Mouse (Mus musculus) splenic B cell, adult 2 months (primary cell): ENCODE data around the gene Fstl4.
A peak's percentile ranks its signal among the peaks of the same experiment; 100 is the strongest.

Source experiments
- DNase-seq: peaks from one replicate; pipeline ENCODE4 v3.0.0-alpha.2; 2011; ENCODE audit warnings: low read depth, low spot score
- H3K27me3 ChIP-seq: 2 replicates; pipeline ENCODE4 v1.6.1; 2012; ENCODE audit warnings: mild to moderate bottlenecking, low read length, moderate library complexity, mixed read lengths; ENCODE audit not compliant: control insufficient read depth, poor library complexity, insufficient read depth, severe bottlenecking
- H3K36me3 ChIP-seq: 2 replicates; pipeline ENCODE4 v1.6.1; 2012; ENCODE audit warnings: mild to moderate bottlenecking, low read length, moderate library complexity, mixed read lengths; ENCODE audit not compliant: control insufficient read depth, poor library complexity, insufficient read depth, severe bottlenecking

The Fstl4 gene

DNA sequence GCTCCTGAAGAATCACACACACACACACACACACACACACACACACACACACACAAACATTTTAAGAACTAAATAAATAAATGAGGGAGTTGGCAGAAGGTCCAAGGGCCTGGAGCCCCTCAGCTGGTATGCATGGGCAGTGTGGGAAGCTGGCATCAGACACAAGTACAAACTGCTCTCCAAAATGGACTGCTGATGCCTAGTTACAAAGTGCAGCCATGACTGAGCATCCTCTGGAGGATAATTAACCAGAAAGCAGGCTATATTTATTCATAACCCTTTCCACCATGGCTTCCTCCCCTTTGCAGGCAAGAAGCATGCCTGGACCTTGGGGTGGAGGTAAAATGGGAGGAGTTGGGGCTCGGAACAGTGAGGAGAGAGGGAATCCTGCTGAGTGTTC, 356.8 kb downstream of the Fstl4 start:
- no peaks in the 10 kb centered on the region for H3K27me3 ChIP-seq
- no peaks in the 10 kb centered on the region for H3K36me3 ChIP-seq
- no peak for DNase-seq

- H3K27me3 ChIP-seq: no peaks in the 10 kb centered on the region
- no peak for DNase-seq
- no peaks in the 10 kb centered on the region for H3K36me3 ChIP-seq
Observed at GRCm38 (mm10) chr11:53124799-53125198, 360.4 kb downstream of the Fstl4 start.

DNA sequence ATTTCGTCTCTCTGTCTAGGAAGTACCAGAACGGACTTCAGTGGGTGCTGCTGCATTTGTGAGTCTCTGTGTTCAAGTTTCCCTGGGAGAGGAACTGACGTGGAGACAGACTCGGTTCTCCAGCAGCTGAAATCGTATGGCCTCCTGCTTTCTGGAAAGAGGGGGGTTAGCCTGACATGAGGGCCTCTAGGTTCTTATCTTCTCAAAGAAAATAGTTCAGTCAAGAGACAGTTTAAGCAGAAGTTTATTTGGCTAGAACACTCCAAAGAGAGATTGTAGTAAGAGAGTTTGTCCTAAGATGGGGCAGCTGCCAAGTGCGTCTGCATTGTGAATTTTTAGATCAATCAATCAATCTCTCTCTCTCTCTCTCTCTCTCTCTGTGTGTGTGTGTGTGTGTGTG, 362.2 kb downstream of the Fstl4 start:
- no peaks in the 10 kb centered on the region for H3K27me3 ChIP-seq
- no peaks in the 10 kb centered on the region for H3K36me3 ChIP-seq
- no peak for DNase-seq

GRCm38 (mm10) chr11:53128661-53129060, 364.2 kb downstream of the Fstl4 start:
- H3K27me3 ChIP-seq: no peaks in the 10 kb centered on the region
- H3K36me3 ChIP-seq: no peaks in the 10 kb centered on the region
- no peak for DNase-seq

DNA sequence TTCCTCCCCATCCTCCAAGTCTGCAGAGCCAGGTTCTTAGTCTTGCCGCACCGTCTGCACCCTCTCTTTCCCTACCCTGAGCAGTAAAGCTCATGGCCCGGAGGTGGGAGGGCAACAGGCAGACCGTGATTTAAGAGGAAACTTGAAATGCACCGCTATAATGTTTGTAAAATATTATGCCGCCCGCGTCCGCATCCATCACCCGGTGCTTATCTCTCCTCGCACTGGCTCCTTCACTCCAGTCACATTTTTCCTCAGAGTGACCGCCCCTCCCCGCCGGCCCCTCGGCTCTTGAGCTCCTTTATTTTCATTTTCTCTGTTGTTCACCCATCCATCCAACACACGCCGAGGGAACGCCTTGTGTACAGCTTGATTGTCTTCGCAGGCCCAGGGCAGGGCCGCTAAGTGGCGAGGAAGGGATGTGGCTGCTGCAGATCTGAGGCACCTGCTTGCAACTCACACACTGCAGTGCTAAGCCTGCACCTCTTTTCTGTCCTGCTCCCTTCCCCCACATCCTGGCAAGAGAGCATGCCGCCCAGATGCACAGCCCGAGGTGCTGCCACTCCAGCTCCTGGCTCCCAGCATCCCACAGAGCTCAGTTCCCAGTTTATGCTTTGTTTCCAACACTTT, 368.1 kb downstream of the Fstl4 start:
- H3K27me3 ChIP-seq: no peaks in the 10 kb centered on the region
- no peak for DNase-seq
- no peaks in the 10 kb centered on the region for H3K36me3 ChIP-seq

- H3K36me3 ChIP-seq: no peaks in the 10 kb centered on the region
- H3K27me3 ChIP-seq: no peaks in the 10 kb centered on the region
- DNase-seq: no peak
Observed at GRCm38 (mm10) chr11:53136371-53136770, 371.9 kb downstream of the Fstl4 start.

GRCm38 (mm10) chr11:53137381-53137780, 372.9 kb downstream of the Fstl4 start:
- no peak for DNase-seq

DNA sequence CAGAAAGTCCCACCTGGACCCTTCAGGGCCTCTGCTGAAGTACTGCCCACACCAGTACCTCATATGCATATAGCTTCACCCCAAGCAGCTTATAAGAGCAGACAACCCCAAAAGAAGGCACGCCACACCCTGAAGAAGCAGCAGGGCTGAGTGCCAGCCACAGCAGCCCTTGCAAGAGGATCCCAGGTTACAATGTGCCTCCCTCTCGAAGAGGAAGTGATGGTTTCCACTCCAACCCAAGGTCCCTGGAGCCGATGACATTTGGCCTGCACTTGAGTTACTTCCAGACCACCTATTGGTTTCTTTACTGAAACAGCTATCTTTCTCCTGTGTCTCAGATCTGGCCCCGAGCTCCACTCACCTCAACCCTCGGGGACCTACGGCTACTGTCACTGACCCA, 373.8 kb downstream of the Fstl4 start:
- H3K27me3 ChIP-seq: no peaks in the 10 kb centered on the region
- no peaks in the 10 kb centered on the region for H3K36me3 ChIP-seq

More at GRCm38 (mm10) chr11:53137381-53137780, 372.9 kb downstream of the Fstl4 start:
- H3K27me3 ChIP-seq: no peaks in the 10 kb centered on the region
- no peaks in the 10 kb centered on the region for H3K36me3 ChIP-seq

DNA sequence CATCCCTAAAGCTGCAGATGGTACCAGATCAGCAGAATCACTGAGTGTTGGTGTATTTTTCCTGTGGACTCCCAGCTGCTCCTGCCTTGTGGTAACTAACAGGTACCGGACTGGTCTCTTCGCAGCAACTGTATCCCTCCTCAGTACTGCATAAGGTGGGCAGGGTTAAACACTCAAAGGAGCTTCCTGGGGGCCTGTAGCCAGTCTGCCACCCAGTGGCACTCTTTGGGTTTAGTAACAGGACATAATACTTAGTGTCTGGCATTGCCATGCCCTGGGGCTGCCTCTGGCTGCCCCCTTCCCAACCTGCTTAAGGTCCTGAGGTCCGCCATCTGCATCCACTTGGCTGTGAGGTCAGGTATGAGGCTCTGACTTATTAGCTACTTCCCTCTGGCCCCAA, 375.2 kb downstream of the Fstl4 start:
- DNase-seq: no peak
- H3K27me3 ChIP-seq: no peaks in the 10 kb centered on the region
- H3K36me3 ChIP-seq: no peaks in the 10 kb centered on the region

More for the DNA sequence above, 373.8 kb downstream of the Fstl4 start:
- DNase-seq: no peak

DNA sequence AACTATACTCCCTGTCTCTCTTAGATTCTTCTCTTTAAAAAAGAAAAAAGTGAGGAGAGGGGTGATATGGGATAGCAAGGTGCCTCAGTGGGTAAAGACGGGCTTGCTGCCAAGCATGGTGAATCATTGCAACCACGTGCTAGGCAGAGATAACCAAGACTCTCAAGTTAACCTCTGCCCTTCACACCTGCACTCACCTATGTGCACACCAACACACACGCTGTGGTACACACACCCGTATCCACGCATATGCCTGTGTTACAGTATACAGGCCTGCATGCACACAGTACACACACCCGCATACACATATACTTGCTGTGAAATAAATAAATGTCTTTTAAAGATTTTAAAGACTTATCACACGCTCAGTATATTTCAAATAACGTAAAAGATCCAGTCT, 375.8 kb downstream of the Fstl4 start:
- Histone ChIP-seq H3K27me3 (no peaks in the 10 kb centered on the region), H3K36me3 (no peaks in the 10 kb centered on the region)
- DNase-seq: no peak

- no peaks in the 10 kb centered on the region for H3K36me3 ChIP-seq
- no peaks in the 10 kb centered on the region for H3K27me3 ChIP-seq
- DNase-seq: no peak
Observed at GRCm38 (mm10) chr11:53140722-53141400, 376.4 kb downstream of the Fstl4 start.

- no peak for DNase-seq
- H3K36me3 ChIP-seq: no peaks in the 10 kb centered on the region
- H3K27me3 ChIP-seq: no peaks in the 10 kb centered on the region
Observed at GRCm38 (mm10) chr11:53143522-53143921, 379.1 kb downstream of the Fstl4 start.

DNA sequence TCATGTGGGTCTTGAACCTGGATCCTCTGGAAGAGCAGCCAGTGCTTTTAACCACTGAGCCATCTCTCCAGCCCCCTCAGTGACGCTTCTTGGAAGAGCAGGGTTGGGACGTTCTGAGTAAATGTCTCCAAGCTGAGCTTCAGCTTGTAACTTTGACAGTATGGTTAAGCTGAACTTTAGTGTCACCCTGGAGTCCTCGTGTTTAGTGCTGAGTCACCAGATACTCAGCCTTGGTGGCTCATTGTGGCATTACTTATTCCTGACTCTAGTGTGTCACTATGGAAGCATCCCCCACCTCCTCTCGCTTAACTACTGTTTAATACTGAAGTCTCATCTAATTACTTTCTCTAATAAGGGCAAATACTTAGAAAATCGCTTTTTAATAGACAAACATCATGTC, 380.1 kb downstream of the Fstl4 start:
- no peak for DNase-seq
- no peaks in the 10 kb centered on the region for H3K36me3 ChIP-seq
- no peaks in the 10 kb centered on the region for H3K27me3 ChIP-seq

DNA sequence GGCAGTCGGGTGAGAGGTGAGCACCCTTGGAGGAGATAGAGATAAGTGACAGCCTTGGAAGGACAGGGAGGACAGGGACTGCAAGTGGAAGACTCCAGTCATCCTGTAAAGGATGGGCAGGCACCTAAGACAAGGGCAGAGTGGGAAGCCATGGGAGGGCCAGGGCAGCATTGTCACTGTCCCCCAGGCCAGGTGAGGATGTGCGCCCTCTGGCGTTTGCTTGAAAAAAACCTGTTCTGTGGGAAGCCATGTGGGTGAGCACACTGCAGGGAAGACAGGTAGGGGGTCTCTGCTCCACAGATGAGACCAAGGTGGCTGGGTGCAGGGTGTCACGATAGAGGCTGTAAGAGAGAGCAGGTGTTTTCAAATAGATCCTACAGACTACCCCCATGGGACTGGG, 381.9 kb downstream of the Fstl4 start:
- H3K27me3 ChIP-seq: no peaks in the 10 kb centered on the region
- peak; percentile 46 for DNase-seq
- no peaks in the 10 kb centered on the region for H3K36me3 ChIP-seq

DNA sequence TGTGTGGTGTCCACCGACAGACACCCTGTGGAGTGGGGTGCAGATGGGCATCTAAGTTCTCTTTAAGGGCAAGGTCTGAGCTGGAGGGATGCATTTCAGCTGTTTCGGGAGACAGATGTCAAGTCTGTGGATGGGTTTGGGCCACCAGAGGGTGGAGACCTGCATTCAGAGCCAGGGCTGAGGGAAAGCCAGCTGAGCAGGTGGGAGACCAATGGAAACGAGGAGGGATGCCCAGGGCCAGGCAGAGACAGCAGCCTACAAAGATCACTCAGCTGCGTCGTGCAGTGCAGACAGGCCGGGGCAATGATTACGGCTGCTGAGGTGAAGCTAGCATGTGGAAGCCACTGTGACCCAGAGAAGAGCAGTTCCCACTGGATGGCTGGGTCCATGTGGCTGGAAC, 392.0 kb downstream of the Fstl4 start:
- no peak for DNase-seq
- Histone ChIP-seq H3K27me3 (no peaks in the 10 kb centered on the region), H3K36me3 (no peaks in the 10 kb centered on the region)
